Mouse (Mus musculus) heart, postnatal 0 days (tissue): ENCODE measurements around the gene Dnah9. TPM values are rescaled to one million over a fixed set of nuclear protein-coding genes. Genes with fewer than 3 reads are reported as not detected.
A peak's percentile ranks its signal among the peaks of the same experiment; 100 is the strongest.

Experiments
- ATAC-seq: fragments of 200-750 bp; cut with Nextera tagmentation; 2 replicates; pipeline ENCODE4 v1.8.0; 2017; ENCODE audit warnings: low read depth, moderate number of reproducible peaks, moderate library complexity; ENCODE audit not compliant: insufficient read depth
- DNase-seq: peaks from one replicate; pipeline ENCODE4 v3.0.0-alpha.2; 2016; ENCODE audit warnings: low spot score
- H3K27ac ChIP-seq: fragments of 300-500 bp; sonication (generic); 2 replicates; pipeline ENCODE4 v1.5.1; 2014; ENCODE audit warnings: low read depth, mild to moderate bottlenecking
- H3K27me3 ChIP-seq: fragments of 300-500 bp; sonication (generic); 2 replicates; pipeline ENCODE4 v1.6.1; 2014; ENCODE audit warnings: low read length, mixed read lengths; ENCODE audit not compliant: control insufficient read depth, insufficient read depth
- H3K36me3 ChIP-seq: fragments of 300-500 bp; sonication (generic); replicated peaks from 2 replicates; pipeline ENCODE4 v1.6.1; 2014; ENCODE audit warnings: low read length, mixed read lengths; ENCODE audit not compliant: control insufficient read depth, insufficient read depth
- H3K4me1 ChIP-seq: fragments of 300-500 bp; sonication (generic); 2 replicates; pipeline ENCODE4 v1.6.1; 2014; ENCODE audit warnings: antibody characterized with exemption; ENCODE audit not compliant: control insufficient read depth, insufficient read depth
- H3K4me2 ChIP-seq: fragments of 300-500 bp; sonication (generic); 2 replicates; pipeline ENCODE4 v1.6.1; 2014; ENCODE audit warnings: low read depth, mild to moderate bottlenecking, low read length, moderate library complexity
- H3K4me3 ChIP-seq: fragments of 300-500 bp; sonication (generic); 2 replicates; pipeline ENCODE4 v1.5.1; 2014; ENCODE audit warnings: low read depth, low read length
- H3K9ac ChIP-seq: fragments of 300-500 bp; sonication (generic); replicated peaks from 2 replicates; pipeline ENCODE4 v1.6.1; 2014; ENCODE audit warnings: low read depth, low read length, mixed read lengths
- H3K9me3 ChIP-seq: fragments of 300-500 bp; sonication (generic); replicated peaks from 2 replicates; pipeline ENCODE4 v1.6.1; 2016; ENCODE audit warnings: low read length; ENCODE audit not compliant: control insufficient read depth
- CTCF ChIP-seq: IDR thresholded peaks from 2 replicates; pipeline ENCODE4 v1.5.1; 2016; ENCODE audit warnings: antibody characterized with exemption, control low read depth, low read depth
- EP300 ChIP-seq: IDR thresholded peaks from 2 replicates; pipeline ENCODE4 v1.6.1; 2016; ENCODE audit warnings: antibody characterized with exemption, low read depth
- WGBS: fragments of 180-500 bp; shearing (Covaris S2); extraction: QIAGEN DNeasy Blood & Tissue Kit; methylation state at CpG from one replicate; pipeline ENCODE4 v1.1.7; 2014; 5-methylcytosine and 5-hydroxymethylcytosine counted together
- polyA plus RNA-seq: library from polyadenylated mRNA; unstranded; fragments of >200 nt; fragmentation: Nextera tagmentation; extraction: Ambion mirVana; gene quantifications from 2 replicates; pipeline ENCODE4 v1.2.1, GENCODE M21; 2015
- total RNA-seq: library from RNA; depleted of rRNA; stranded (reverse); fragments of >200 nt; gene quantifications from 2 replicates; pipeline ENCODE4 v1.2.3, GENCODE M21; 2014; ENCODE audit warnings: low replicate concordance

Dnah9 gene
- total and polyA plus RNA-seq, 2 experiments from 2014 or later, result 1.0 TPM; not detected in 1

DNA sequence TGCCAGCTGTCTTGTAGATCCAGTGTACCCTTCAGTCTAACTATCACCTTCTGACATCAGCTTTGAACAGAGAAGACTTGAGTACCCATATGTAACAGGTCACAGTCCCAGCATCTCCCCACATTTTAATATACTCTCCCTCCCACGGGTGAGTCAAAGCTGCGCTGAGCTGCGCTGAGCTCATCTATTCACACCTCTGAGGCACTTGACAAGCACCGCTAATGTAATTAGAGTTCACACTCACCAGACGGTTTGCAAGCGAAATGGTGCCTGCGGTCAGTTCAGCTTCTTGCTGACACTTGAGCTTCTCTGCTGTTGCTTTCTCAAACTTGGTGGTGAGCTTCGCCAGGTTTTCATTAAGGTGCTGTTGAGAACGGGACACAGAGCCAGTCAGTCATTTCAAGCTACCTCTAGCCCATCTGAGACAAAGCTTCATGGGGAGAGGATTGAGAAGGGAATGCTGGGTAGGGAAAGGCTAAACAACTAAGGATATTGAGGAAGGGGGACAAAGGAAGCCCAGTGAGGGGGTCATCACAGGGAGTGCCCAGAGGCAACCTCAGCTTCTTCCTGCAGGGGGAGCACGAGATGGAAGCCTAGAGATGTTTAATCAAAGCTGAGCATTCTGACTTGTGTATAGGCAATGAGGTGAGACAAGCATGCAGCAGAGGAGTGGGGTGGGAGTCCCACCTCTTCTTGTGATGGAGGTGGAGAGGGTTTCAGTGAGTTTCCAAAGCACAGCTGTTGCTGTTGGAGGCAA, 249.7 kb downstream of the Dnah9 start:
- Histone ChIP-seq H3K27ac (no peak overlapping the region), H3K4me3 (no peak overlapping the region), H3K27me3 (no peaks in the 10 kb centered on the region), H3K9me3 (no peaks in the 10 kb centered on the region), H3K9ac (no peak overlapping the region), H3K36me3 (no peaks in the 10 kb centered on the region), H3K4me2 (no peak overlapping the region), H3K4me1 (no peaks in the 10 kb centered on the region)
- WGBS, result 37% methylated on average over 10 of the region's 10 CpGs
- no peak for TF ChIP-seq EP300
- 0 out of 2 replicates have a peak, but pooled peaks have one; percentile 9 for TF ChIP-seq CTCF
- no peak for DNase-seq
- ATAC-seq, result no peak

DNA sequence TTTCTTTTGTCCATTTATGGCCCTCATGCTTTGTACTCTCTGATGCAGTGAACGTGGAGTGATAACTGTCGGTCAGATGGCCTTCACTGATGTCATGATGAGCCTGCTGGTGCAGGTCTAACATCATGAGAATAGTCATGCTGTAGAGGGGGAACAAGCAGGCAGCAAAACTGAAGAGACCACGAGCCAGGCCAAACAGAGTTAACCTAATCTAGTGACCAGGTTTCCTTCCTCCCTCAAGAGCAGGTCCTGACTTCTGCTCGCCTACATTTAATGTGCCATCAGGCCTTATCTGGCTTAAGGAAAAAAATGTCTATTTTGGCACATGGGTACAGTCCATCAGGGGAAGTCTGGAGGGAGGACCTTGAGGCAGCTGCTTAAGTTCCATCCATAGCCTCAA, 259.2 kb downstream of the Dnah9 start:
- no peak overlapping the region for H3K27ac ChIP-seq
- DNase-seq (no peak), ATAC-seq (no peak)
- H3K4me2 ChIP-seq, result no peak overlapping the region
- 51% methylated on average over 4 of the region's 4 CpGs for WGBS
- no peak overlapping the region for H3K9ac ChIP-seq
- H3K36me3 ChIP-seq, result no peaks in the 10 kb centered on the region
- H3K9me3 ChIP-seq, result no peaks in the 10 kb centered on the region
- H3K4me1 ChIP-seq, result no peaks in the 10 kb centered on the region
- TF ChIP-seq EP300, result no peak
- TF ChIP-seq CTCF, result no peak
- H3K27me3 ChIP-seq, result no peaks in the 10 kb centered on the region
- no peak overlapping the region for H3K4me3 ChIP-seq

DNA sequence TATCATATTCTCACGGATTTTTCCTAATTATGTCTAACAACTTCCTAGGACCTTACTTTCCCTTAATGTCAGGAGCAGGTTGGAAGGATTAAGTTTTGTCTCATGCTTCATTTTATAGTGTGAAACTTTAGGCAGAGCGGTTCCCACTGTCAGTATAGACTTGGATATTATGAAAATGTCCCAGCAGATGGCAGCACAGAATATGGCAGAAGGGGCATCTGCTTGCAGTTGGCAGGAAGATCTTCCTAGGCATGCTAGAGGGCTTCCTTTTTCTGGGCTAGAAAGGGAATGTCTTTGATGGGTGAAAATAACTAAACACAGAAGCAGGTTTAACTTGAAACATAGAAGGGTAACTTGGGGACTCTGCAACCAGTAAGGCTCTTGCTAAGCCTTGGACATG, 262.9 kb downstream of the Dnah9 start:
- H3K36me3 ChIP-seq, result no peaks in the 10 kb centered on the region
- DNase-seq (no peak), ATAC-seq (no peak)
- no peak overlapping the region for H3K4me3 ChIP-seq
- no peak for TF ChIP-seq EP300
- TF ChIP-seq CTCF, result peak; percentile 43
- H3K9me3 ChIP-seq, result no peaks in the 10 kb centered on the region
- H3K4me2 ChIP-seq, result no peak overlapping the region
- no peaks in the 10 kb centered on the region for H3K4me1 ChIP-seq
- H3K9ac ChIP-seq, result no peak overlapping the region
- H3K27me3 ChIP-seq, result no peaks in the 10 kb centered on the region
- WGBS, result 59% methylated on average over 2 of the region's 2 CpGs
- no peak overlapping the region for H3K27ac ChIP-seq

DNA sequence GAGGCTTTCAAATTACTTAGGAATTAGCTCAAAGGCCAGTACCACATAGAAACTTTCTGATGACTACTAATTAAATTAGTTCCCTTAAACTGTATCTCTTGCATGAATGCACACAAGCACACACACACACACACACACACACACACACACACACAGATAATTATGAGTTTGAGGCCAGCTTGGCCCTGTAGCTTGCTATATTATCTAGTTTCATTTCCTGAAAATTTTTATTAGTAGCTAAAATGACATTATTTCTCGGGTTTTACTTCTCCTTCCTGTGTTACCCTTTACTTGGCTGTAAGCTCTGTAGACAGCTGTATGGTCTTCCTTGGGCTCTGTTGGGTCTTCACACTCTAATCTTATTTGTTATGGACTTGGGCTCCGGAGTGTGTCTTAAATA, 264.4 kb downstream of the Dnah9 start:
- H3K4me2 ChIP-seq, result no peak overlapping the region
- no peak for TF ChIP-seq CTCF
- no peak for TF ChIP-seq EP300
- ATAC-seq (no peak), DNase-seq (no peak)
- no peaks in the 10 kb centered on the region for H3K9me3 ChIP-seq
- no peak overlapping the region for H3K9ac ChIP-seq
- H3K27me3 ChIP-seq, result no peaks in the 10 kb centered on the region
- H3K4me3 ChIP-seq, result no peak overlapping the region
- WGBS, result 56% methylated on average over 2 of the region's 2 CpGs
- H3K4me1 ChIP-seq, result no peaks in the 10 kb centered on the region
- no peak overlapping the region for H3K27ac ChIP-seq
- H3K36me3 ChIP-seq, result no peaks in the 10 kb centered on the region

DNA sequence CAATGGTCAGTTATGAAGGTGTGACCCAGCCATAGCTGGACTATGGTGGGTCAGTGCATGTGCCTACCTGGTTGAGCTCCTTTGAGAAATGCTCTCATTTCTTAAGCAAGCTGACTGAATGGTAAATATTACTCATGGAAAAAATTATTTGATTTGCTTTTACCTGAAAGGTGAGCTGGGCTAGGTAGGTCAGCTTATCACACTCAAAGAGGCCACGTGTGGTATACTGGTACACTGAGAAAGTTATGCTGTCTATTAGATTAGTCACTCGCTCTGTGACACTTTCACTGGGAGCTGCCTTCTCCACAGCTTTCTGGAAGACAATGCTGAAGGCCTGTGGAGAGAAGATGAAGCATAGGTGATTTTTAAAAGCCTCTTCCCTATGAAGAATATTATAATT, 286.9 kb downstream of the Dnah9 start:
- 64% methylated on average over 2 of the region's 2 CpGs for WGBS
- TF ChIP-seq EP300 (no peak), CTCF (no peak)
- Histone ChIP-seq H3K27ac (no peak overlapping the region), H3K4me1 (no peaks in the 10 kb centered on the region), H3K4me2 (no peak overlapping the region), H3K36me3 (no peaks in the 10 kb centered on the region), H3K27me3 (no peaks in the 10 kb centered on the region), H3K9ac (no peak overlapping the region), H3K9me3 (no peaks in the 10 kb centered on the region), H3K4me3 (no peak overlapping the region)
- ATAC-seq (no peak), DNase-seq (no peak)
